Mouse (Mus musculus) hindbrain, postnatal 0 days (tissue): ENCODE measurements around the gene Gm20388. TPM values are rescaled to one million over a fixed set of nuclear protein-coding genes. Genes with fewer than 3 reads are reported as not detected.

Experiments used
- ATAC-seq: fragments of 200-750 bp; cut with Nextera tagmentation; 2 replicates; pipeline ENCODE4 v1.8.0; 2017; ENCODE audit warnings: mild to moderate bottlenecking, moderate TSS enrichment, moderate library complexity
- DNase-seq: peaks from one replicate; pipeline ENCODE4 v3.0.0-alpha.2; 2015; ENCODE audit warnings: low spot score
- H3K27ac ChIP-seq: fragments of 300-500 bp; sonication (generic); 2 replicates; pipeline ENCODE4 v1.5.1; 2014; ENCODE audit warnings: mild to moderate bottlenecking
- H3K27me3 ChIP-seq: fragments of 300-500 bp; sonication (generic); 2 replicates; pipeline ENCODE4 v1.6.1; 2014; ENCODE audit warnings: low read length, mixed read lengths; ENCODE audit not compliant: insufficient read depth
- H3K36me3 ChIP-seq: fragments of 300-500 bp; sonication (generic); 2 replicates; pipeline ENCODE4 v1.6.1; 2014; ENCODE audit warnings: low read length, mixed read lengths; ENCODE audit not compliant: insufficient read depth
- H3K4me1 ChIP-seq: fragments of 300-500 bp; sonication (generic); 2 replicates; pipeline ENCODE4 v1.6.1; 2014; ENCODE audit warnings: antibody characterized with exemption, low read length, mixed read lengths; ENCODE audit not compliant: insufficient read depth
- H3K4me2 ChIP-seq: fragments of 300-500 bp; sonication (generic); 2 replicates; pipeline ENCODE4 v1.6.1; 2014; ENCODE audit warnings: low read depth, mild to moderate bottlenecking, low read length, moderate library complexity, mixed read lengths
- H3K4me3 ChIP-seq: fragments of 300-500 bp; sonication (generic); 2 replicates; pipeline ENCODE4 v1.5.1; 2014; ENCODE audit warnings: low read length
- H3K9ac ChIP-seq: fragments of 300-500 bp; sonication (generic); replicated peaks from 2 replicates; pipeline ENCODE4 v1.6.1; 2014; ENCODE audit warnings: mild to moderate bottlenecking, low read length, moderate library complexity, mixed read lengths
- H3K9me3 ChIP-seq: fragments of 300-500 bp; sonication (generic); 2 replicates; pipeline ENCODE4 v1.6.1; 2016; ENCODE audit warnings: low read length, mixed read lengths
- CTCF ChIP-seq: IDR thresholded peaks from 2 replicates; pipeline ENCODE4 v1.5.1; 2016; ENCODE audit warnings: antibody characterized with exemption, control low read depth, low read depth
- WGBS: fragments of 180-500 bp; shearing (Covaris S2); extraction: QIAGEN DNeasy Blood & Tissue Kit; methylation state at CpG from one replicate; pipeline ENCODE4 v1.1.7; 2014; 5-methylcytosine and 5-hydroxymethylcytosine counted together
- polyA plus RNA-seq: library from polyadenylated mRNA; unstranded; fragments of >200 nt; fragmentation: Nextera tagmentation; extraction: Ambion mirVana; gene quantifications from 2 replicates; pipeline ENCODE4 v1.2.1, GENCODE M21; 2015
- total RNA-seq: library from RNA; depleted of rRNA; stranded (reverse); fragments of >200 nt; gene quantifications from 2 replicates; pipeline ENCODE4 v1.2.3, GENCODE M21; 2014

The Gm20388 gene
- total and polyA plus RNA-seq, 2 experiments from 2014 or later, result 71.3 TPM; not detected in 1

DNA sequence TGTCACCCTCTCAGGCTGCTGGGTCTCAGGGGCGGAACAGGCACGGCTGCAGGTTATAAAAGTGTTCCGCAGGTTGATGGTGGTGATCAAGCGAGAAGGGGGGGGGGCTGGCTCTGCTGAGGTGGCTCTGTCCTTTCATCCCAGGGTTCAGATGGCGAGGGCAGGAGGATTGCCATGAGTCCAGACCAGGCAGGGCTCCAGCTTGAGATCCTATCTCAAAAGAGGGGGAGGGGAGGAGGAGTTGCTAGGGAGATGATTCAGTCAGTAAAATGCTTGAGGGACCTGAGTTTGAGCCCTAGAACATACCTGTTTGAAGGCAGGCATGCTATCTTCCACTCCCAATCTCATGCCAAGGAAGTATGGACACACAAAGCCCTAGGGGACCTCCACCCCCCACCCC lies 649.9 kb downstream of the Gm20388 start:
- ATAC-seq (no peak), DNase-seq (no peak)
- Histone ChIP-seq H3K36me3 (no peaks in the 10 kb centered on the region), H3K9ac (no peak overlapping the region), H3K4me2 (no peak overlapping the region), H3K27me3 (no peaks in the 10 kb centered on the region), H3K27ac (no peak overlapping the region), H3K4me1 (peaks cover 74% of the 10 kb centered on the region), H3K4me3 (no peak overlapping the region), H3K9me3 (no peaks in the 10 kb centered on the region)
- no peak for TF ChIP-seq CTCF
- WGBS, result 78% methylated on average over 5 of the region's 5 CpGs

- ATAC-seq (no peak), DNase-seq (peak; percentile 50)
- H3K9ac ChIP-seq, result no peak overlapping the region
- no peak overlapping the region for H3K27ac ChIP-seq
- H3K4me1 ChIP-seq, result peaks cover 64% of the 10 kb centered on the region
- H3K36me3 ChIP-seq, result peaks cover 4% of the 10 kb centered on the region; the same call in 1 of the 2 replicates
- no peaks in the 10 kb centered on the region for H3K9me3 ChIP-seq
- WGBS, result 75% methylated on average over 22 of the region's 22 CpGs
- no peak overlapping the region for H3K4me3 ChIP-seq
- H3K27me3 ChIP-seq, result no peaks in the 10 kb centered on the region
- peak; percentile 71 for TF ChIP-seq CTCF
- H3K4me2 ChIP-seq, result no peak overlapping the region
Measured at GRCm38 (mm10) chr8:120561539-120562435, 651.1 kb downstream of the Gm20388 start.

DNA sequence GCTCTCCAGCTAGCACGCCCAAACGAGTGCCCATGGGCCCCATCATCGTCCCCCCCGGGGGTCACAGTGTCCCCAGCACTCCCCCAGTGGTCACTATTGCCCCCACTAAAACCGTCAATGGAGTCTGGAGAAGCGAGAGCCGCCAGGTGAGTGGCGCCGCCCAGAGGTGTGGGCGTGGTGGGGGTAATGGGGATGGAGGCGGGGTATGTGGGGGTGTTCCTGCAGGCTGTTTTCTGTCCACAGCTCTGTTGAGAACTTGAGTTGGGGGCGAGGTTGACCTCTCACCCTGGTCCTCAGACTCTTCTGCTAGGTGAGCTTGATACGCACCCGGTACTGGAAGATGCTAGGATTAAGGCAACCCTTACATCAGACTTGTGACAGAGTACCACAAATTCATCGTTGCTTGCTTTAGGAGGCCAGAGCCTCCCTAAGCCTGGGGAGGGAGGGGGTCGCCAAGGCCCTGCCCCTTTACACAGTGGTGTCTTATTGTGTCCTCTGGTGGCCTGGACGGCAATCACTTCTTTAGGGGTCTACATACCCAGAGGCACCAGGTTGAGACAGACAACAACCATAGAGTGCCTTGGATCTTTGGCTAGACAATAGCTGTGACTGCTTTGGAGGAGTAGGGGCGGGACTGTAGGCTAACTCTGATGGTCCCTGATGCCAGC lies 652.2 kb downstream of the Gm20388 start:
- TF ChIP-seq CTCF, result no peak
- WGBS, result 81% methylated on average over 18 of the region's 18 CpGs
- Histone ChIP-seq H3K9ac (no peak overlapping the region), H3K9me3 (no peaks in the 10 kb centered on the region), H3K4me2 (no peak overlapping the region), H3K27me3 (no peaks in the 10 kb centered on the region), H3K4me3 (no peak overlapping the region), H3K27ac (peak overlapping the region; percentile 64), H3K4me1 (peaks cover 54% of the 10 kb centered on the region), H3K36me3 (peaks cover 12% of the 10 kb centered on the region; the same call in 1 of the 2 replicates)
- no peak for ATAC-seq
- DNase-seq, result no peak

DNA sequence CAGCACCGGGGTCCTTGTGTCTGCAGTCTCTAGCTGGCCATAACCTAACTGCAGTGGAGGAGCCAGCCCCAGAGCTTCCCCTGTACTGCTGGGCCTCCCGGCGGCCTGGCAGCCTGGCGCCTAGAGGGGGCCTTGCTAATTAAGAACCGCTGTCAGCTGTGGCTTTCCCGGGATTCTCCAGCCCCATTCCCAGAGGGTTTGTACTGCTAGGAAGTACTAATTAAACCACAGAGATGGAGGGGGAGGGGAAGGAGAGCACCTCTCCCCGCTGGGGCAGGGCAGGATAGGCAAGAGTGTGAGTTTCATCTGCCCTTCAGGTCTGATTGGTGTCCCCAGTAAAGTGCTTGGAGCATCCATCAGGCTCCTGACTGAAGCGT lies 652.7 kb downstream of the Gm20388 start:
- H3K27me3 ChIP-seq, result no peaks in the 10 kb centered on the region
- no peak for TF ChIP-seq CTCF
- H3K9ac ChIP-seq, result peak overlapping the region; percentile 13; the same call in 1 of the 2 replicates
- H3K4me1 ChIP-seq, result peaks cover 52% of the 10 kb centered on the region
- 0 out of 2 replicates have a peak overlapping the region, but pooled peaks have one; percentile 17 for H3K4me2 ChIP-seq
- H3K36me3 ChIP-seq, result peaks cover 17% of the 10 kb centered on the region; the same call in 1 of the 2 replicates
- H3K9me3 ChIP-seq, result no peaks in the 10 kb centered on the region
- ATAC-seq (no peak), DNase-seq (peak; percentile 65)
- no peak overlapping the region for H3K4me3 ChIP-seq
- peak overlapping the region; percentile 64 for H3K27ac ChIP-seq
- WGBS, result 9% methylated on average over 8 of the region's 8 CpGs

- DNase-seq, result peak; percentile 89
- 0 out of 2 replicates have a peak overlapping the region, but pooled peaks have one; percentile 17 for H3K4me2 ChIP-seq
- peak; percentile 47 for TF ChIP-seq CTCF
- H3K9me3 ChIP-seq, result no peaks in the 10 kb centered on the region
- H3K9ac ChIP-seq, result peak overlapping the region; percentile 13; the same call in 1 of the 2 replicates
- H3K27ac ChIP-seq, result peak overlapping the region; percentile 64
- H3K36me3 ChIP-seq, result peaks cover 22% of the 10 kb centered on the region; the same call in 1 of the 2 replicates
- no peaks in the 10 kb centered on the region for H3K27me3 ChIP-seq
- no peak overlapping the region for H3K4me3 ChIP-seq
- peak; percentile 82 for ATAC-seq
- 8% methylated on average over 20 of the region's 20 CpGs for WGBS
- peaks cover 50% of the 10 kb centered on the region for H3K4me1 ChIP-seq
Measured at GRCm38 (mm10) chr8:120563851-120564837, 653.5 kb downstream of the Gm20388 start.
